Mouse (Mus musculus) olfactory bulb, adult 2 months (tissue): ENCODE measurements at regions not wholly inside any gene's neighbourhood (a gene's known extent, or its start where the extent isn't known, plus 50 kb on each side); places are given as distances from the start of the nearest gene placed in this dataset.

Experiments used
- H3K27ac ChIP-seq: fragments of 200-500 bp; 2 replicates; pipeline ENCODE4 v1.5.1; 2012; ENCODE audit warnings: low read depth, low read length; ENCODE audit not compliant: insufficient read depth
- H3K4me1 ChIP-seq: fragments of 200-500 bp; 2 replicates; pipeline ENCODE4 v1.6.1; 2012; ENCODE audit warnings: low read length; ENCODE audit not compliant: control insufficient read depth, insufficient read depth
- H3K4me3 ChIP-seq: fragments of 200-500 bp; 2 replicates; pipeline ENCODE4 v1.5.1; 2012; ENCODE audit warnings: mild to moderate bottlenecking, low read depth, low read length, moderate library complexity; ENCODE audit not compliant: insufficient read depth
- CTCF ChIP-seq: fragments of 200-500 bp; IDR thresholded peaks from 2 replicates; pipeline ENCODE4 v1.5.1; 2012; ENCODE audit warnings: low read depth, mild to moderate bottlenecking, low read length, moderate library complexity; ENCODE audit not compliant: insufficient read depth
- POLR2A ChIP-seq: fragments of 200-500 bp; IDR thresholded peaks from 2 replicates; pipeline ENCODE4 v1.6.1; 2012; ENCODE audit warnings: mild to moderate bottlenecking, low read depth, low read length, moderate library complexity; ENCODE audit not compliant: insufficient read depth
- WGBS: fragments of 180-500 bp; shearing (Covaris S2); methylation state at CpG from one replicate; pipeline ENCODE4 v1.1.7; 2018; 5-methylcytosine and 5-hydroxymethylcytosine counted together

- Histone ChIP-seq H3K4me3 (no peak overlapping the region), H3K4me1 (no peaks in the 10 kb centered on the region; the same call in 1 of the 2 replicates), H3K27ac (no peak overlapping the region)
- TF ChIP-seq CTCF (no peak), POLR2A (no peak)
- 88% methylated on average over 5 of the region's 5 CpGs for WGBS
These were observed 261.2 kb upstream of the Castor2 start for GRCm38 (mm10) chr5:133838286-133838685.

GRCm38 (mm10) chr5:133833217-133833616 is 266.3 kb upstream of the Castor2 start:
- Histone ChIP-seq H3K4me1 (no peaks in the 10 kb centered on the region; the same call in 1 of the 2 replicates), H3K27ac (no peak overlapping the region), H3K4me3 (no peak overlapping the region)
- WGBS: 94% methylated on average over 7 of the region's 7 CpGs
- TF ChIP-seq POLR2A: no peak
- TF ChIP-seq CTCF: no peak

GRCm38 (mm10) chr5:133828226-133828625 is 271.3 kb upstream of the Castor2 start:
- no peak overlapping the region for H3K27ac ChIP-seq
- H3K4me3 ChIP-seq: no peak overlapping the region
- 51% methylated on average over 13 of the region's 13 CpGs for WGBS
- TF ChIP-seq CTCF (no peak), POLR2A (no peak)
- no peaks in the 10 kb centered on the region for H3K4me1 ChIP-seq

GRCm38 (mm10) chr5:133823871-133824270 is 275.6 kb upstream of the Castor2 start:
- 72% methylated on average over 3 of the region's 3 CpGs for WGBS
- Histone ChIP-seq H3K4me1 (no peaks in the 10 kb centered on the region), H3K4me3 (no peak overlapping the region), H3K27ac (no peak overlapping the region)
- TF ChIP-seq POLR2A: no peak
- TF ChIP-seq CTCF: no peak

GRCm38 (mm10) chr5:133821273-133821672 is 278.2 kb upstream of the Castor2 start:
- Histone ChIP-seq H3K4me1 (no peaks in the 10 kb centered on the region), H3K4me3 (no peak overlapping the region), H3K27ac (no peak overlapping the region)
- 47% methylated on average over 3 of the region's 3 CpGs for WGBS
- TF ChIP-seq CTCF (no peak), POLR2A (no peak)

- TF ChIP-seq POLR2A: no peak
- TF ChIP-seq CTCF: no peak
- 85% methylated on average over 5 of the region's 5 CpGs for WGBS
- no peak overlapping the region for H3K4me3 ChIP-seq
- no peak overlapping the region for H3K27ac ChIP-seq
- peaks cover 6% of the 10 kb centered on the region; the same call in 1 of the 2 replicates for H3K4me1 ChIP-seq
These were observed 284.0 kb upstream of the Castor2 start for GRCm38 (mm10) chr5:133815462-133815861.

GRCm38 (mm10) chr5:133814436-133814835 is 285.1 kb upstream of the Castor2 start:
- TF ChIP-seq CTCF (no peak), POLR2A (no peak)
- H3K4me3 ChIP-seq: no peak overlapping the region
- 33% methylated on average over 6 of the region's 6 CpGs for WGBS
- peaks cover 6% of the 10 kb centered on the region; the same call in 1 of the 2 replicates for H3K4me1 ChIP-seq
- no peak overlapping the region for H3K27ac ChIP-seq

GRCm38 (mm10) chr5:133812216-133812615 is 287.3 kb upstream of the Castor2 start:
- no peak overlapping the region for H3K4me3 ChIP-seq
- WGBS: 46% methylated on average over 6 of the region's 6 CpGs
- H3K27ac ChIP-seq: no peak overlapping the region
- TF ChIP-seq POLR2A (no peak), CTCF (no peak)
- H3K4me1 ChIP-seq: peaks cover 6% of the 10 kb centered on the region; the same call in 1 of the 2 replicates

- Histone ChIP-seq H3K27ac (no peak overlapping the region), H3K4me3 (no peak overlapping the region), H3K4me1 (no peaks in the 10 kb centered on the region)
- no peak for TF ChIP-seq CTCF
- no peak for TF ChIP-seq POLR2A
- 39% methylated on average over 7 of the region's 7 CpGs for WGBS
These were observed 292.6 kb upstream of the Castor2 start for GRCm38 (mm10) chr5:133806891-133807290.

GRCm38 (mm10) chr5:133802001-133802400 is 297.5 kb upstream of the Castor2 start:
- no peaks in the 10 kb centered on the region for H3K4me1 ChIP-seq
- no peak overlapping the region for H3K4me3 ChIP-seq
- 86% methylated on average over 3 of the region's 3 CpGs for WGBS
- H3K27ac ChIP-seq: no peak overlapping the region
- TF ChIP-seq POLR2A: no peak
- no peak for TF ChIP-seq CTCF
